Mouse (Mus musculus) heart, postnatal 0 days (tissue): Measurements from ENCODE around the gene Cfl2.

Experiments used
- CTCF ChIP-seq: IDR thresholded peaks from 2 replicates; pipeline ENCODE4 v1.5.1; 2016; ENCODE audit warnings: antibody characterized with exemption, control low read depth, low read depth
- EP300 ChIP-seq: IDR thresholded peaks from 2 replicates; pipeline ENCODE4 v1.6.1; 2016; ENCODE audit warnings: antibody characterized with exemption, low read depth

GRCm38 (mm10) chr12:54862606-54863535 lies at the start of gene Cfl2:
- peak; percentile 16; the same call in 1 of the 2 replicates for TF ChIP-seq CTCF
- TF ChIP-seq EP300 = no peak; the same call in 1 of the 2 replicates
